Mouse (Mus musculus) ES-E14 (cell line): Measurements from ENCODE around the gene Rbp7.

Source experiments
- HCFC1 ChIP-seq: IDR thresholded peaks from 2 replicates; pipeline ENCODE4 v1.6.1; 2012; ENCODE audit warnings: low read length, inconsistent platforms, borderline replicate concordance; ENCODE audit not compliant: insufficient read depth
- MAFK ChIP-seq: IDR thresholded peaks from 2 replicates; pipeline ENCODE4 v1.6.1; 2014; ENCODE audit warnings: mild to moderate bottlenecking, low read depth, low read length, inconsistent platforms; ENCODE audit not compliant: insufficient read depth
- ZC3H11A ChIP-seq: IDR thresholded peaks from 2 replicates; pipeline ENCODE4 v1.6.1; 2012; ENCODE audit warnings: low read depth, mild to moderate bottlenecking, inconsistent platforms, low read length, borderline replicate concordance
- ZNF384 ChIP-seq: IDR thresholded peaks from 2 replicates; pipeline ENCODE4 v1.6.1; 2012; ENCODE audit warnings: low read depth, low read length, inconsistent platforms

- TF ChIP-seq HCFC1 = no peak
- no peak for TF ChIP-seq MAFK
- TF ChIP-seq ZNF384 = no peak
- TF ChIP-seq ZC3H11A = no peak
These were observed 7.0 kb upstream of the Rbp7 start for GRCm38 (mm10) chr4:149461579-149462304.
